Mouse (Mus musculus) liver, embryonic 14.5 days (tissue): Measurements from ENCODE around the gene Mbnl2.

Source experiments
- CTCF ChIP-seq: IDR thresholded peaks from 2 replicates; pipeline ENCODE4 v1.5.1; 2016; ENCODE audit warnings: antibody characterized with exemption, low read depth, control low read depth
- EP300 ChIP-seq: IDR thresholded peaks from 2 replicates; pipeline ENCODE4 v1.6.1; 2016; ENCODE audit warnings: antibody characterized with exemption, low read depth

DNA sequence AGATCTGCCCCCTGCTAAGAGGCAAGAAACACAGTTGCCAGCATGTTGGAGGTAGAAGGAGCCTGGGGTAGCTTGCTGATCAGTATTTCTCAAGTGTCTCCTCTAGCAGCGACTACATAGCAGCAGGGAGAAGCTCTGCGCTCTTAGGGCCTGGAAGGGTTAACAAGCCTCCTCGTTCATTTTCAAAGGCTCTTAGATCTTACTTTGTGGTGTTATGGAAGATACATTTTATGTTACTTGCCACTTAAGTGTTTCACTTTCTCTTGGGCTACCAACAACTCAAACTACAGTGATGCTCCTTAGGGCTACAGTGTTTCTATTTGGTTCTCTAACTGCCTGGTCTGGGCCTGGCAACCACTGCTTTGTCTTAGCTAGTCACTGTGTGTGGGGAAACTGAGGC is 31.9 kb downstream of the Mbnl2 start:
- TF ChIP-seq CTCF, result no peak
- TF ChIP-seq EP300, result no peak
